Mouse (Mus musculus) embryonic fibroblast, embryonic 13.5 days (primary cell): Measurements from ENCODE around the gene Capn1. TPM values are rescaled to one million over a fixed set of nuclear protein-coding genes. Genes with fewer than 3 reads are reported as not detected.

Experiments used
- H3K27ac ChIP-seq: 2 replicates; pipeline ENCODE4 v1.5.1; 2012; ENCODE audit warnings: low read length, control low read depth, inconsistent platforms; ENCODE audit not compliant: insufficient read depth
- H3K4me1 ChIP-seq: 2 replicates; pipeline ENCODE4 v1.6.1; 2011; ENCODE audit warnings: low read length; ENCODE audit not compliant: control insufficient read depth, insufficient read depth
- H3K4me3 ChIP-seq: 2 replicates; pipeline ENCODE4 v1.5.1; 2011; ENCODE audit warnings: mild to moderate bottlenecking, control low read depth, low read length; ENCODE audit not compliant: insufficient read depth
- CTCF ChIP-seq: IDR thresholded peaks from 2 replicates; pipeline ENCODE4 v1.5.1; 2011; ENCODE audit warnings: mild to moderate bottlenecking, control low read depth, low read length, moderate library complexity, borderline replicate concordance; ENCODE audit not compliant: insufficient read depth
- POLR2A ChIP-seq: IDR thresholded peaks from 2 replicates; pipeline ENCODE4 v1.6.1; 2011; ENCODE audit warnings: low read depth, mild to moderate bottlenecking, control low read depth, low read length, moderate library complexity
- polyA plus RNA-seq: library from polyadenylated mRNA; stranded (reverse); fragments of >200 nt; gene quantifications from 2 replicates; pipeline ENCODE4 v1.2.4, GENCODE M21; 2011; ENCODE audit warnings: low read depth; ENCODE audit not compliant: missing spikeins, insufficient read length

Capn1 gene
- polyA plus RNA-seq, 1 experiment = 46.5 TPM

- TF ChIP-seq CTCF (no peak), POLR2A (no peak)
- no peak overlapping the region for H3K27ac ChIP-seq
These were observed 26.6 kb upstream of the Capn1 start for GRCm38 (mm10) chr19:6042293-6042692.

GRCm38 (mm10) chr19:6040002-6040401 lies 24.3 kb upstream of the Capn1 start:
- no peak overlapping the region for H3K27ac ChIP-seq
- TF ChIP-seq POLR2A (no peak), CTCF (no peak)
- no peak overlapping the region for H3K4me3 ChIP-seq
- no peaks in the 10 kb centered on the region for H3K4me1 ChIP-seq

More at GRCm38 (mm10) chr19:6042293-6042692, 26.6 kb upstream of the Capn1 start:
- no peak overlapping the region for H3K4me3 ChIP-seq
- H3K4me1 ChIP-seq = no peaks in the 10 kb centered on the region

GRCm38 (mm10) chr19:6038326-6038725 lies 22.6 kb upstream of the Capn1 start:
- H3K4me3 ChIP-seq = no peak overlapping the region
- H3K27ac ChIP-seq = no peak overlapping the region
- no peaks in the 10 kb centered on the region for H3K4me1 ChIP-seq
- no peak for TF ChIP-seq CTCF
- no peak for TF ChIP-seq POLR2A

GRCm38 (mm10) chr19:6037695-6038094 lies 22.0 kb upstream of the Capn1 start:
- H3K4me1 ChIP-seq = no peaks in the 10 kb centered on the region
- TF ChIP-seq CTCF = no peak
- no peak for TF ChIP-seq POLR2A
- H3K4me3 ChIP-seq = no peak overlapping the region
- no peak overlapping the region for H3K27ac ChIP-seq

- Histone ChIP-seq H3K4me3 (no peak overlapping the region), H3K27ac (no peak overlapping the region), H3K4me1 (no peaks in the 10 kb centered on the region)
- TF ChIP-seq CTCF (no peak), POLR2A (no peak)
These were observed 20.4 kb upstream of the Capn1 start for GRCm38 (mm10) chr19:6035966-6036585.

- Histone ChIP-seq H3K27ac (no peak overlapping the region), H3K4me1 (no peaks in the 10 kb centered on the region), H3K4me3 (no peak overlapping the region)
- TF ChIP-seq POLR2A (no peak), CTCF (no peak)
These were observed 15.0 kb upstream of the Capn1 start for GRCm38 (mm10) chr19:6030520-6031280.

- no peak for TF ChIP-seq CTCF
- no peak for TF ChIP-seq POLR2A
- Histone ChIP-seq H3K4me1 (no peaks in the 10 kb centered on the region), H3K27ac (no peak overlapping the region), H3K4me3 (no peak overlapping the region)
These were observed 13.7 kb upstream of the Capn1 start for GRCm38 (mm10) chr19:6029426-6029825.

- TF ChIP-seq CTCF = no peak
- no peak for TF ChIP-seq POLR2A
- Histone ChIP-seq H3K4me3 (no peak overlapping the region), H3K4me1 (no peaks in the 10 kb centered on the region), H3K27ac (no peak overlapping the region)
These were observed 13.3 kb upstream of the Capn1 start for GRCm38 (mm10) chr19:6028991-6029390.

- no peak for TF ChIP-seq CTCF
- TF ChIP-seq POLR2A = no peak
- Histone ChIP-seq H3K4me1 (no peaks in the 10 kb centered on the region), H3K4me3 (no peak overlapping the region), H3K27ac (no peak overlapping the region)
These were observed 8.2 kb upstream of the Capn1 start for GRCm38 (mm10) chr19:6023930-6024329.

GRCm38 (mm10) chr19:6023059-6023458 lies 7.4 kb upstream of the Capn1 start:
- Histone ChIP-seq H3K27ac (no peak overlapping the region), H3K4me3 (no peak overlapping the region), H3K4me1 (no peaks in the 10 kb centered on the region)
- TF ChIP-seq CTCF (no peak), POLR2A (no peak)

- no peaks in the 10 kb centered on the region for H3K4me1 ChIP-seq
- H3K4me3 ChIP-seq = no peak overlapping the region
- no peak overlapping the region for H3K27ac ChIP-seq
- TF ChIP-seq POLR2A (no peak), CTCF (no peak)
These were observed 4.6 kb upstream of the Capn1 start for GRCm38 (mm10) chr19:6020276-6020675.
